Mouse (Mus musculus): ENCODE measurements around the gene Hadh.
A peak's percentile ranks its signal among the peaks of the same experiment; 100 is the strongest.

Hadh gene

GRCm38 (mm10) chr3:131271559-131272373, at the start of gene Hadh:
TSS of gene Hadh (minus strand) at chr3:131272101.
- peak; percentile 49 to 63 for DNase-seq (ENCODE audit: low spot score in 2 of 2)

GRCm38 (mm10) chr3:131320184-131320583, 48.3 kb upstream of the Hadh start:
- peak in 1 of 2 experiments; percentile 68 for DNase-seq (ENCODE audit: low spot score in 2 of 2)

GRCm38 (mm10) chr3:131318211-131318610, 46.3 kb upstream of the Hadh start:
- DNase-seq (ENCODE audit: low spot score in 2 of 2): no peak

GRCm38 (mm10) chr3:131317126-131317525, 45.2 kb upstream of the Hadh start:
- no peak for DNase-seq (ENCODE audit: low spot score in 2 of 2)

GRCm38 (mm10) chr3:131315957-131316510, 44.1 kb upstream of the Hadh start:
- DNase-seq (ENCODE audit: low spot score in 2 of 2): no peak

- DNase-seq (ENCODE audit: low spot score in 2 of 2): no peak
These were observed 40.4 kb upstream of the Hadh start for GRCm38 (mm10) chr3:131312340-131312739.

GRCm38 (mm10) chr3:131310572-131310971, 38.7 kb upstream of the Hadh start:
- no peak for DNase-seq (ENCODE audit: low spot score in 2 of 2)

GRCm38 (mm10) chr3:131307811-131308210, 35.9 kb upstream of the Hadh start:
- no peak for DNase-seq (ENCODE audit: low spot score in 2 of 2)

GRCm38 (mm10) chr3:131306255-131306654, 34.4 kb upstream of the Hadh start:
- no peak for DNase-seq (ENCODE audit: low spot score in 2 of 2)

GRCm38 (mm10) chr3:131303320-131303714, 31.4 kb upstream of the Hadh start:
- no peak for DNase-seq (ENCODE audit: low spot score in 2 of 2)

- peak; percentile 84 to 88 for DNase-seq (ENCODE audit: low spot score in 2 of 2)
These were observed 30.8 kb upstream of the Hadh start, which contains the start of gene Cyp2u1 for GRCm38 (mm10) chr3:131302452-131303319. TSS of gene Cyp2u1 (minus strand) at chr3:131303227.

GRCm38 (mm10) chr3:131299908-131300307, 28.0 kb upstream of the Hadh start:
- no peak for DNase-seq (ENCODE audit: low spot score in 2 of 2)

- DNase-seq (ENCODE audit: low spot score in 2 of 2): no peak
These were observed 27.2 kb upstream of the Hadh start for GRCm38 (mm10) chr3:131299078-131299477.

GRCm38 (mm10) chr3:131296893-131297292, 25.0 kb upstream of the Hadh start:
- no peak for DNase-seq (ENCODE audit: low spot score in 2 of 2)

- no peak for DNase-seq (ENCODE audit: low spot score in 2 of 2)
These were observed 23.8 kb upstream of the Hadh start for GRCm38 (mm10) chr3:131295513-131296200.

GRCm38 (mm10) chr3:131294503-131294902, 22.6 kb upstream of the Hadh start:
- DNase-seq (ENCODE audit: low spot score in 2 of 2): no peak

- no peak for DNase-seq (ENCODE audit: low spot score in 2 of 2)
These were observed 21.1 kb upstream of the Hadh start for GRCm38 (mm10) chr3:131292959-131293358.

- DNase-seq (ENCODE audit: low spot score in 2 of 2): no peak
These were observed 20.4 kb upstream of the Hadh start for GRCm38 (mm10) chr3:131292349-131292748.

- no peak for DNase-seq (ENCODE audit: low spot score in 2 of 2)
These were observed 20.0 kb upstream of the Hadh start for GRCm38 (mm10) chr3:131291890-131292289.

GRCm38 (mm10) chr3:131274151-131274550, 2.2 kb upstream of the Hadh start:
- DNase-seq (ENCODE audit: low spot score in 2 of 2): no peak

- no peak for DNase-seq (ENCODE audit: low spot score in 2 of 2)
These were observed 636 bp upstream of the Hadh start for GRCm38 (mm10) chr3:131272374-131273100.
